Mouse (Mus musculus): ENCODE measurements around the gene Ppp1r9a. TPM values are rescaled to one million over a fixed set of nuclear protein-coding genes. Genes with fewer than 3 reads are reported as not detected.
A peak's percentile ranks its signal among the peaks of the same experiment; 100 is the strongest.

Ppp1r9a gene
- polyA plus RNA-seq, 1 experiment from 2014 or later: 23.0 TPM

DNA sequence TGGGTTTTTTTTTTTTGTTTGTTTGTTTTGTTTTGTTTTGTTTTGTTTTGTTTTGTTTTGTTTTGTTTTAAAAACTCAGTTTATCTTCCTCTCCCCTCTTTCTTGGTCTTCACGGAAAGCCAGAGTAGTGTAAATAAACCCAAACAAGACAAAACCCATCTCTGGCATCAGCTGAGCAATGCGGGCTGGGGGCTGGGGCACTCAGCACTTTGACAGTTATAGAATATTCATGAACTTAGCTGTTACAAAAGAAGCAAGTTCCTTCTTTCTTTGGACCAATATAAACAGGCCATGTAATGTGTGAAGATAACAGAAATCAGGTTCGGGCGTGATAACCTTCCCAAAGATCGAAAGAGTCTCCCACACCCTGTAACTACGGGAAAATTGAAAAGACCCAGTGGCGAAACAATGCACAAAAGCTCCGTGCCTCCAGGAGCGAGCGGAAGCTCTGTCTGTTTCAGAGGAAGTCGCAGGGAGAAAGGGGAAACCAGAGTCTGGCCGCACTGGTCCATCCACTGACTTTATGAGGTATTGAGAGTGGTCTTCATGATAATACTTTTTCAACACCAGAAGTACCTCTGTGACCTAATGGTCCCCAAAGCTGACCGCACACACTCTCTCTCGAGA is 264.4 kb downstream of the Ppp1r9a start:
- Histone ChIP-seq H3K36me3 (no peaks in the 10 kb centered on the region), H3K27ac (no peak overlapping the region), H3K9ac (no peak overlapping the region), H3K27me3 (no peaks in the 10 kb centered on the region), H3K4me2 (replicated peaks) (no peak overlapping the region), H3K9me3 (no peaks in the 10 kb centered on the region), H3K4me3 (no peak overlapping the region), H3K4me1 (no peaks in the 10 kb centered on the region)
- ATAC-seq (ENCODE audit: insufficient number of reproducible peaks, insufficient read depth, low FRiP score, low TSS enrichment): no peak
- WGBS: 56% methylated on average over 14 of the region's 14 CpGs

DNA sequence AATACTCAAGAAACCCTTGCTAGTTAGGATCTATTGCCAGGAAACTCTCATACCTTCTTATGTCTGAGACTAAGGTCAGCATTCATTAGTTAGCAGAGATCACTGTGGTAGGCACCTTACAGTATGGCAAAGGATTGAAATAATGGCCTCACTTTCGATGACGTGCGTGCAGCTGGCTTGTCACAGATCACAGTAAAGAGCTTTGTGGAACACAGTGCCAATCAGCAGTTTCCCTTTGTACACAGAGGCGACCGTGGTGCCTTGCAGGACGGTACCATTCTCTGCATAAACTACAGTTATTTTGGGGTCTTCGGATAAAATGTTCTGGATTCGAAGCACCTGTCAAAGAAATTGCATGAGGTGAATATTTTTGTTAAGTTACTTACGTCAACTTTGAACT is 265.4 kb downstream of the Ppp1r9a start:
- Histone ChIP-seq H3K27ac (no peak overlapping the region), H3K27me3 (no peaks in the 10 kb centered on the region), H3K36me3 (no peaks in the 10 kb centered on the region), H3K4me1 (no peaks in the 10 kb centered on the region), H3K9me3 (no peaks in the 10 kb centered on the region), H3K9ac (no peak overlapping the region), H3K4me2 (replicated peaks) (no peak overlapping the region), H3K4me3 (no peak overlapping the region)
- 89% methylated on average over 9 of the region's 9 CpGs for WGBS
- ATAC-seq (ENCODE audit: insufficient number of reproducible peaks, insufficient read depth, low FRiP score, low TSS enrichment): no peak

DNA sequence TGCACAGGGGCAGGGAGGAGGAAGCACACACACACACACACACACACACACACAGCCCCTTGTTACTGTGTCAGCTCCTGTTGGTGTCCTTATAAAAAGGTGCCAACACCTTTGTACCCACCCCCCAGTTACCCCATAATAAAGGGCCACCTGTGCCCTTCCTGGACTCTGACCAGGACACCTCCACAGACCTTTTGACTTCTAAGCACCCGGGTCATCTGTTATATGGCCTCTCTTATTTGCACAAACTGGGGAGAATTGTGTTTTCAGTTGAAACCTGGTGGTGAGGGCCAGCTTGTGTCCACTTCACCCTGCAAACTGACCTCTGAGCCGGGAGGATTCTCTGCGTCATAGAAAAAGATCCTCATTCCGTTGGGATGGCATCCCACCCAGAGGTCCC is 268.7 kb downstream of the Ppp1r9a start:
- no peaks in the 10 kb centered on the region for H3K9me3 ChIP-seq
- no peak for ATAC-seq (ENCODE audit: insufficient number of reproducible peaks, insufficient read depth, low FRiP score, low TSS enrichment)
- no peak overlapping the region for H3K27ac ChIP-seq
- H3K4me2 ChIP-seq (replicated peaks): no peak overlapping the region
- H3K27me3 ChIP-seq: no peaks in the 10 kb centered on the region
- H3K4me1 ChIP-seq: no peaks in the 10 kb centered on the region
- H3K4me3 ChIP-seq: no peak overlapping the region
- H3K9ac ChIP-seq: no peak overlapping the region
- 86% methylated on average over 4 of the region's 4 CpGs for WGBS
- no peaks in the 10 kb centered on the region for H3K36me3 ChIP-seq

DNA sequence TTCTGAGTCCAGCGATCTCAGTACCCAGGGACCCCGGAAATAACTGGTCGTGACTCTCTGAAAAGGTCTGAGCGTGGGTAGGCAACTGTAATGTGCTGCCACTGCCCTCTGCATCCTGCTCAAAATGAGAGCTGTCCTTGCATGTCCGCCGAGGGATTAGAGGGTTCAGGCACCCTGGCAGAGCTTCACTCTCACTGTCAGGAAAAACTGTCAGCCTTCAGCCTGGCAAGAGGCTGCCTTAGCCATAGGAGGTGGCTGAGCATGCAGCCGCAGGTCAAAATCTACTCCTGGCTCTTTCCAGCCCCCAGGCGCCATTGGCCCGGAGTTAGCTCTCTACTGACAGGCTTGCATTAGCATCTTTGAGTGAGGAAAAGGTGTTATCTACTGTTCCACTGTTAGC is 269.9 kb downstream of the Ppp1r9a start:
- no peak for ATAC-seq (ENCODE audit: insufficient number of reproducible peaks, insufficient read depth, low FRiP score, low TSS enrichment)
- no peaks in the 10 kb centered on the region for H3K4me1 ChIP-seq
- 69% methylated on average over 9 of the region's 9 CpGs for WGBS
- H3K4me2 ChIP-seq (replicated peaks): no peak overlapping the region
- no peak overlapping the region for H3K27ac ChIP-seq
- H3K9ac ChIP-seq: no peak overlapping the region
- no peaks in the 10 kb centered on the region for H3K9me3 ChIP-seq
- no peak overlapping the region for H3K4me3 ChIP-seq
- H3K36me3 ChIP-seq: no peaks in the 10 kb centered on the region
- H3K27me3 ChIP-seq: no peaks in the 10 kb centered on the region

DNA sequence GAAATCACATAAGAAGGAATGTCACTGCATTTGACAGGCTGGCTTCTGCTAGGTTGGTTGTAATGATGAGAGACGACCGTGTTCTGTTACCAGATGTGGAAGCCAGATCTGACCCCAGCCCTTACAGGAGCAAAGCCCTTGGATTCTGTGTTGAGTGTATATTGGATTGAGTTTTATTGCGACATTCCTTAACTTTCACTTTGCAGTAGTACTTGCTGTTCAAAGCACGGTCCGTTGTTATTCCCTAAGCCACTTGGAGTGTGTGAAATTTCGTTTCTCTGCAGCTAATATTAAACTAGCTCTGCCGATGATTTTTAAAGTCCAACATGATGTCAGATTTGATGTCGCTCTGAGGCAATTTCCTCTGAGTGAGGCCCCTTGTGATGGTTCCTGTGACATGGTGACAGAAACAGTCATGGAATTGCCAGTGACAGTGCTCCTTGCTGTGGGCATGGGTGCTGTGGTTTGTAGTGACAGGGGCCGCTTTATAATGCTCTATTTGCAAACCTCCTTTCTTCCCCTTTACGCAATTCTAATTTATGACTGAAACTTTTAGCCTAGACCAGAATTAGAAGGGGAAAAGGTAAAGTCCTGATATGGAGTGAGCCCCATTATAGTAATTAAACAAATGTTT is 271.6 kb downstream of the Ppp1r9a start:
- Histone ChIP-seq H3K9me3 (no peaks in the 10 kb centered on the region), H3K4me3 (no peak overlapping the region), H3K27me3 (no peaks in the 10 kb centered on the region), H3K4me1 (peaks cover 3% of the 10 kb centered on the region; the same call in 1 of the 2 replicates), H3K36me3 (no peaks in the 10 kb centered on the region), H3K27ac (no peak overlapping the region), H3K9ac (no peak overlapping the region), H3K4me2 (replicated peaks) (no peak overlapping the region)
- ATAC-seq (ENCODE audit: insufficient number of reproducible peaks, insufficient read depth, low FRiP score, low TSS enrichment): no peak
- 78% methylated on average over 10 of the region's 10 CpGs for WGBS

DNA sequence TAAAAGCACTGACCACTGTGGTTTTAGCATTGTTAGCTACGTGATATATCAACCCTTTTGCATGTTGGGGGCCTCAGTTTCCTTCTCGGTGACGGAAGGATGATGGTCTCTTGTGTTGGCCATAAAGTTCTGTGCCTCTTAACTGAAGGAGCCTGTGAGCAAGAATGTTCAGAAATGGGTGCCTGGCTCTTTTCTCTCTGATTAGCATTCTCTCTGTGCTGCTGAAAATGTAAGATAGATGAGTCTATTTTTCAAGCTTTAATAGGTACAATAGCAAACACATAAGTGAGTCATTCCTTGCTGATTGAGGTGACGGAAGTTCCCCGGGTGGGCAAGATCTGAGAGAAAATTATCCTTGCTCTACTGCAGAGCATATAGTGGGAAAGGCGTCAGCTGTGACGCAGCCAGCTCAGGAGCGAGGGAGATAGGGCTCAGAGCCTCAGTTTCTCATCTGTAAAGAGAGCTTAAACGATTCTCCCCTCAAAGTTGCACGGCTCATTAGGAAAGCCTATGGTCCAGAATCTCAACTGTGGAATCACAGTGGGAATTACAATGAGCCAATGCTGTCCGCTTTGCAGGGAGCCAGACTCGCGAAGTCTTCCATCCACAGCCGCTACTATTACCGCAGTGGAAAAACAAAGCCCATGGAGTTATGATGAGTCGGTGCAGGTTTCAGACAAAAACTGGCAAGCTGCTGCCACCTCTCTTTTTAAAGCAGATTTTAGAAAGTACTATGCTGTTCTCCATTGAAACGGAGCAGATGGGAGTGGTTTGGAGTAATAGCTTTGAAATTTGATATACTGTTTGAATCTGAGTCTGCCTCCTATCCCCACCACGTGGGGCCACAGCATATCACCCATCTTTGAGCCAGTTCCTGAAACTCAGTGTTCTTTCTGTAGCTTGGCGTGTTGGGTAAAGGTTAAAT is 275.5 kb downstream of the Ppp1r9a start:
- no peaks in the 10 kb centered on the region for H3K36me3 ChIP-seq
- H3K4me3 ChIP-seq: 0 out of 2 replicates have a peak overlapping the region, but pooled peaks have one; percentile 7
- no peaks in the 10 kb centered on the region for H3K9me3 ChIP-seq
- H3K9ac ChIP-seq: no peak overlapping the region
- WGBS: 45% methylated on average over 19 of the region's 19 CpGs
- peaks cover 3% of the 10 kb centered on the region; the same call in 1 of the 2 replicates for H3K4me1 ChIP-seq
- H3K27ac ChIP-seq: peak overlapping the region; percentile 41; the same call in 1 of the 2 replicates
- no peaks in the 10 kb centered on the region for H3K27me3 ChIP-seq
- H3K4me2 ChIP-seq (replicated peaks): peak overlapping the region; percentile 44
- ATAC-seq (ENCODE audit: insufficient number of reproducible peaks, insufficient read depth, low FRiP score, low TSS enrichment): no peak

DNA sequence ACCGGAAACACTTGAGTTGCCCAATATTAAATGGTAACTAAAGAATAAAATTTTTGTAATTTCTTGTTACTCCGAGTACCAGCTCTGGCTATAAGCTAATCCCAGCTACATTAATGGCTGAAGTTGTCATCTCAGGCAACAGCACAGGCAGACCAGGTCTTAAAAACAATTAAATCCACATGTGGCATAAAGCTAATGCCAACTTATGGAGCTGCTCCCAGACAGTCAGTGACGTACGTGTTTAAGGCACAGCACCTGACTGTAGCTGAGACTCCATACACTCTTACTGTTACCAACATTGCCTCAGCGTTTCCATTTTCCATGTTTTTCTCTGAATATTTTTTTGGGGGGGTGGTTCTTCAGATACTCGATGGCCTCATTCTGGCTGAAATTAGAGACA is 276.5 kb downstream of the Ppp1r9a start:
- Histone ChIP-seq H3K27ac (no peak overlapping the region), H3K9ac (no peak overlapping the region), H3K36me3 (no peaks in the 10 kb centered on the region), H3K9me3 (no peaks in the 10 kb centered on the region), H3K4me3 (no peak overlapping the region), H3K27me3 (no peaks in the 10 kb centered on the region), H3K4me1 (peaks cover 3% of the 10 kb centered on the region; the same call in 1 of the 2 replicates), H3K4me2 (replicated peaks) (no peak overlapping the region)
- WGBS: 61% methylated on average over 6 of the region's 6 CpGs
- ATAC-seq (ENCODE audit: insufficient number of reproducible peaks, insufficient read depth, low FRiP score, low TSS enrichment): no peak

DNA sequence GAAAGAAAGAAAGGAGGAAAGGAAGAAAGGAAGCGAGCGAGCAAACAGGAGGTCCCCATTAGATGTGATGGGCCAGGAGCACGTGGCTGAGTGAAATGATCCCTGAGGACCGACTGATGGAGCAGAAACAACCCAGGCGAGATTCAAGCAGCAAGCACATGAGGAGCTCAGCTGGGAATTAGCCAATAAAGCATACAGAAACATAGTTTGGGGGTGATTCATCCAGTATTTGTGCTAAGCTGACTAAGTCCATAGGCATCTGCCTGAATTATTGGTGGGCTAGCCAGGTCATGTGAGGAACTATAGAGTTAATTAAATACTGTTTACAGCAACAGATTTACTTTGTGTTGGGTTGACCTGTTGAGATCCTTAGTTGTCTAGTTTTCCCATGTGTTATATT is 277.9 kb downstream of the Ppp1r9a start:
- Histone ChIP-seq H3K27ac (no peak overlapping the region), H3K36me3 (no peaks in the 10 kb centered on the region), H3K27me3 (no peaks in the 10 kb centered on the region), H3K4me1 (peaks cover 3% of the 10 kb centered on the region; the same call in 1 of the 2 replicates), H3K4me3 (no peak overlapping the region), H3K4me2 (replicated peaks) (no peak overlapping the region), H3K9me3 (no peaks in the 10 kb centered on the region), H3K9ac (no peak overlapping the region)
- no peak for ATAC-seq (ENCODE audit: insufficient number of reproducible peaks, insufficient read depth, low FRiP score, low TSS enrichment)
- WGBS: 78% methylated on average over 5 of the region's 5 CpGs

DNA sequence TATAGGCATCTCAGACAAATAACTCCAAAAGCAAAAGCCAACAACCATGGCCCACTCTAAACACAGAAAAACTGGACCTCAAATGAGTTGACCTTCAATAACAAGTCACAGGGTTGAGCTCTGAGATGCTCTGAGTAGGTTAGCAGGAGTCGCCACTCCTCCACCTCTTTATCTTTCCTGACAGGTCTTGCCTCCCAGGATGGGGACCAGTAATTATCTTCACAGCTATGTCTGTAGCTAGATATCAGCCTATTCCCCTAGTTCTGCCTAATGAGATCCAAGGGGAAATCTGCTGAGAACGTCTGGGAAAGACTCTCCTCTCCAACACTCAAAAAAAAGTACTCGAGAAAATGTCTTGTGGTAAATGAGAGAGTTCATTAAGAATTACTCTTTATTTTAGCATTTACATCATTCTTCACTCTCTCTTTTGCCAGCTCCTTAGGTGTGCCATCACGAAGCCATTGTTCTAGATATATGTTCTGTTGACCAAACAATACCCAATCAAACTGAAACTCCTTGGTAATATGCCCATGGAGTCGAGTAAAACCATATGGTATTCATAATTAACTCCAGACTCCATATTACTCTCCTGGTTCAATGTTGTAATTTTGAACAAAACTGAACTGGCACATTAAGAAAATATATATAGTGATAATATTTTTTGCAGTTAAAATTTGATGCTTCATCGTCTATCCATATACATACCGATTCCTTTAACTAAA is 283.7 kb downstream of the Ppp1r9a start:
- Histone ChIP-seq H3K4me1 (0 out of 2 replicates have a peak, but pooled peaks cover 3% of the 10 kb centered on the region), H3K9me3 (no peaks in the 10 kb centered on the region), H3K27me3 (no peaks in the 10 kb centered on the region), H3K4me2 (replicated peaks) (no peak overlapping the region), H3K4me3 (no peak overlapping the region), H3K27ac (no peak overlapping the region), H3K36me3 (no peaks in the 10 kb centered on the region), H3K9ac (no peak overlapping the region)
- WGBS: 57% methylated on average over 7 of the region's 7 CpGs
- ATAC-seq (ENCODE audit: insufficient number of reproducible peaks, insufficient read depth, low FRiP score, low TSS enrichment): no peak

DNA sequence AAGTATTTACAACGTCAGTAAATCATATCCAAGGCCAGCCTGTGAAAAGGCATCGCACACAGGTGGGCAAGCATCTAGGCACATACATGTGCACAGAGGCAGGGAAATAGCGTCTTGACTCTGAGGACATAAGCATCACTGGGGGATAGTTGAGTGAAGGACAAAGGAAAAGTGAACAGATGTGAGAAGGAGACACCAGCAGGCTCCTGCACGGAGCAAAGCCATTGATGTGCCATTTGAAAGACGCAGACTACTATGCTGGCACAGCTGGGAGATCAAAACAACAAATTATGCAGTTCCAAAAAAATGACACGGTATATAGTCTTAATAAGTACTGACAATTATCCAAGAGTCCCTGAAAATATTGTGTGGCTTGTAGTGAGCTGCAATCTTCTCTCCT is 284.9 kb downstream of the Ppp1r9a start:
- 68% methylated on average over 6 of the region's 6 CpGs for WGBS
- no peaks in the 10 kb centered on the region for H3K27me3 ChIP-seq
- no peak overlapping the region for H3K4me2 ChIP-seq (replicated peaks)
- ATAC-seq (ENCODE audit: insufficient number of reproducible peaks, insufficient read depth, low FRiP score, low TSS enrichment): no peak
- no peaks in the 10 kb centered on the region for H3K36me3 ChIP-seq
- no peak overlapping the region for H3K9ac ChIP-seq
- H3K4me1 ChIP-seq: 0 out of 2 replicates have a peak, but pooled peaks cover 3% of the 10 kb centered on the region
- no peak overlapping the region for H3K27ac ChIP-seq
- no peak overlapping the region for H3K4me3 ChIP-seq
- no peaks in the 10 kb centered on the region for H3K9me3 ChIP-seq

DNA sequence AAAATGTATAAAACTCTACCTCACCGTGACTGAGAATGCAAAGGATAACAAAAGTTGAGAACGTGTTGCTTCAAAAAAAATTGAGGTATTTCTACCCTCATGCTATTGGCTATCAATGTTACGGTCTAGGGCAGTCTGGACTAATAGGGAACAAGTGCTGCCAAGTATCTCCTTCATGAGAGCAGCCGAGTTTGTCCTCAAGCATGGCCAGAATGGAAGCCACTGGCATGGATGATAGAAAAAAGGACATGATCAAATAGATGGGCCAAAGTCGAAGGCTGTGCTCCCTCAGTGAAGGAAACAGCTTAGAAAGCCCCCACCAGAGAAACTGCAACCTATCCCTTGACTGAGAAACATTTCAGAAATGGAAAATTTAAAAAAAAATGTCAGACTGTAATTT is 285.3 kb downstream of the Ppp1r9a start:
- ATAC-seq (ENCODE audit: insufficient number of reproducible peaks, insufficient read depth, low FRiP score, low TSS enrichment): no peak
- H3K4me1 ChIP-seq: 0 out of 2 replicates have a peak, but pooled peaks cover 3% of the 10 kb centered on the region
- no peak overlapping the region for H3K4me2 ChIP-seq (replicated peaks)
- H3K9me3 ChIP-seq: no peaks in the 10 kb centered on the region
- 62% methylated on average over 5 of the region's 5 CpGs for WGBS
- no peaks in the 10 kb centered on the region for H3K27me3 ChIP-seq
- H3K9ac ChIP-seq: no peak overlapping the region
- H3K27ac ChIP-seq: no peak overlapping the region
- H3K36me3 ChIP-seq: no peaks in the 10 kb centered on the region
- no peak overlapping the region for H3K4me3 ChIP-seq
